Mouse (Mus musculus) intestine, postnatal 0 days (tissue): Measurements from ENCODE around the gene Bicral. TPM values are rescaled to one million over a fixed set of nuclear protein-coding genes. Genes with fewer than 3 reads are reported as not detected.

Experiments used
- ATAC-seq: fragments of 200-750 bp; cut with Nextera tagmentation; 2 replicates; pipeline ENCODE4 v1.8.0; 2017; ENCODE audit warnings: mild to moderate bottlenecking, moderate TSS enrichment, moderate library complexity
- H3K27ac ChIP-seq: fragments of 300-500 bp; sonication (generic); 2 replicates; pipeline ENCODE4 v1.5.1; 2014; ENCODE audit warnings: mild to moderate bottlenecking, low read depth, low read length, moderate library complexity
- H3K27me3 ChIP-seq: fragments of 300-500 bp; sonication (generic); replicated peaks from 2 replicates; pipeline ENCODE4 v1.6.1; 2014; ENCODE audit warnings: low read length, mixed read lengths; ENCODE audit not compliant: control insufficient read depth, insufficient read depth
- H3K36me3 ChIP-seq: fragments of 300-500 bp; sonication (generic); 2 replicates; pipeline ENCODE4 v1.6.1; 2014; ENCODE audit warnings: mild to moderate bottlenecking, moderate library complexity; ENCODE audit not compliant: control insufficient read depth, insufficient read depth
- H3K4me1 ChIP-seq: fragments of 300-500 bp; sonication (generic); replicated peaks from 2 replicates; pipeline ENCODE4 v1.6.1; 2014; ENCODE audit warnings: antibody characterized with exemption, low read length, mixed read lengths; ENCODE audit not compliant: control insufficient read depth, insufficient read depth
- H3K4me2 ChIP-seq: fragments of 300-500 bp; sonication (generic); replicated peaks from 2 replicates; pipeline ENCODE4 v1.6.1; 2014; ENCODE audit warnings: low read depth, mild to moderate bottlenecking, moderate library complexity
- H3K4me3 ChIP-seq: fragments of 300-500 bp; sonication (generic); 2 replicates; pipeline ENCODE4 v1.5.1; 2014; ENCODE audit warnings: low read depth, low read length
- H3K9ac ChIP-seq: fragments of 300-500 bp; sonication (generic); 2 replicates; pipeline ENCODE4 v1.6.1; 2014; ENCODE audit warnings: mild to moderate bottlenecking, low read depth, low read length
- H3K9me3 ChIP-seq: fragments of 300-500 bp; sonication (generic); 2 replicates; pipeline ENCODE4 v1.6.1; 2016; ENCODE audit warnings: mixed run types; ENCODE audit not compliant: control insufficient read depth
- CTCF ChIP-seq: sonication (generic); IDR thresholded peaks from 2 replicates; pipeline ENCODE4 v1.5.1; 2016; ENCODE audit warnings: low read depth, mild to moderate bottlenecking, control low read depth, antibody characterized with exemption, moderate library complexity
- WGBS: fragments of 180-500 bp; shearing (Covaris S2); extraction: QIAGEN DNeasy Blood & Tissue Kit; methylation state at CpG from one replicate; pipeline ENCODE4 v1.1.7; 2014; 5-methylcytosine and 5-hydroxymethylcytosine counted together
- polyA plus RNA-seq: library from polyadenylated mRNA; unstranded; fragments of >200 nt; fragmentation: Nextera tagmentation; extraction: Ambion mirVana; gene quantifications from 2 replicates; pipeline ENCODE4 v1.2.1, GENCODE M21; 2015

Gene Bicral
- polyA plus RNA-seq, 1 experiment from 2014 or later, result 2.2 TPM

GRCm38 (mm10) chr17:46885218-46885909 is 27.1 kb upstream of the Bicral start:
- H3K27me3 ChIP-seq, result no peaks in the 10 kb centered on the region
- H3K27ac ChIP-seq, result no peak overlapping the region
- peak overlapping the region; percentile 41 for H3K4me2 ChIP-seq
- H3K4me3 ChIP-seq, result no peak overlapping the region
- ATAC-seq, result no peak
- TF ChIP-seq CTCF, result no peak
- 59% methylated on average over 11 of the region's 11 CpGs for whole genome bisulfite sequencing
- peak overlapping the region; percentile 22; the same call in 1 of the 2 replicates for H3K9ac ChIP-seq
- H3K4me1 ChIP-seq, result peaks cover 5% of the 10 kb centered on the region; the same call in 1 of the 2 replicates
- H3K36me3 ChIP-seq, result no peaks in the 10 kb centered on the region
- no peaks in the 10 kb centered on the region for H3K9me3 ChIP-seq

- Histone ChIP-seq H3K27ac (no peak overlapping the region), H3K9me3 (no peaks in the 10 kb centered on the region), H3K4me2 (no peak overlapping the region), H3K36me3 (no peaks in the 10 kb centered on the region), H3K4me1 (peaks cover 5% of the 10 kb centered on the region; the same call in 1 of the 2 replicates), H3K27me3 (no peaks in the 10 kb centered on the region), H3K4me3 (no peak overlapping the region), H3K9ac (no peak overlapping the region)
- 94% methylated on average over 6 of the region's 6 CpGs for WGBS
- no peak for TF ChIP-seq CTCF
- no peak for ATAC-seq
These were observed 26.5 kb upstream of the Bicral start for GRCm38 (mm10) chr17:46884766-46885165.

GRCm38 (mm10) chr17:46883107-46883506 is 24.8 kb upstream of the Bicral start:
- TF ChIP-seq CTCF, result no peak
- H3K4me1 ChIP-seq, result peaks cover 5% of the 10 kb centered on the region; the same call in 1 of the 2 replicates
- H3K27me3 ChIP-seq, result no peaks in the 10 kb centered on the region
- no peak overlapping the region for H3K27ac ChIP-seq
- no peaks in the 10 kb centered on the region for H3K36me3 ChIP-seq
- WGBS, result 66% methylated on average over 9 of the region's 9 CpGs
- H3K4me3 ChIP-seq, result no peak overlapping the region
- H3K9me3 ChIP-seq, result no peaks in the 10 kb centered on the region
- H3K9ac ChIP-seq, result no peak overlapping the region
- 0 out of 2 replicates have a peak, but pooled peaks have one; percentile 9 for ATAC-seq
- no peak overlapping the region for H3K4me2 ChIP-seq

- no peaks in the 10 kb centered on the region for H3K36me3 ChIP-seq
- H3K4me2 ChIP-seq, result no peak overlapping the region
- ATAC-seq, result no peak
- no peaks in the 10 kb centered on the region for H3K27me3 ChIP-seq
- 84% methylated on average over 6 of the region's 6 CpGs for WGBS
- no peak overlapping the region for H3K27ac ChIP-seq
- no peak overlapping the region for H3K4me3 ChIP-seq
- H3K4me1 ChIP-seq, result peaks cover 5% of the 10 kb centered on the region; the same call in 1 of the 2 replicates
- H3K9me3 ChIP-seq, result no peaks in the 10 kb centered on the region
- no peak overlapping the region for H3K9ac ChIP-seq
- TF ChIP-seq CTCF, result no peak
These were observed 23.4 kb upstream of the Bicral start for GRCm38 (mm10) chr17:46881728-46882127.

- Histone ChIP-seq H3K36me3 (no peaks in the 10 kb centered on the region), H3K4me2 (no peak overlapping the region), H3K4me3 (no peak overlapping the region), H3K9ac (no peak overlapping the region), H3K4me1 (no peaks in the 10 kb centered on the region), H3K9me3 (no peaks in the 10 kb centered on the region), H3K27me3 (no peaks in the 10 kb centered on the region), H3K27ac (no peak overlapping the region)
- TF ChIP-seq CTCF, result no peak
- 50% methylated on average over 2 of the region's 2 CpGs for WGBS
- ATAC-seq, result no peak
These were observed 22.0 kb upstream of the Bicral start for GRCm38 (mm10) chr17:46880322-46880721.

- Histone ChIP-seq H3K27me3 (no peaks in the 10 kb centered on the region), H3K4me3 (no peak overlapping the region), H3K4me1 (no peaks in the 10 kb centered on the region), H3K27ac (no peak overlapping the region), H3K9me3 (no peaks in the 10 kb centered on the region), H3K9ac (no peak overlapping the region), H3K4me2 (no peak overlapping the region), H3K36me3 (no peaks in the 10 kb centered on the region)
- no peak for ATAC-seq
- 34% methylated on average over 14 of the region's 14 CpGs for WGBS
- TF ChIP-seq CTCF, result no peak
These were observed 21.6 kb upstream of the Bicral start for GRCm38 (mm10) chr17:46879841-46880311.
